Mouse (Mus musculus): Measurements from ENCODE around the gene Pdss2.

DNA sequence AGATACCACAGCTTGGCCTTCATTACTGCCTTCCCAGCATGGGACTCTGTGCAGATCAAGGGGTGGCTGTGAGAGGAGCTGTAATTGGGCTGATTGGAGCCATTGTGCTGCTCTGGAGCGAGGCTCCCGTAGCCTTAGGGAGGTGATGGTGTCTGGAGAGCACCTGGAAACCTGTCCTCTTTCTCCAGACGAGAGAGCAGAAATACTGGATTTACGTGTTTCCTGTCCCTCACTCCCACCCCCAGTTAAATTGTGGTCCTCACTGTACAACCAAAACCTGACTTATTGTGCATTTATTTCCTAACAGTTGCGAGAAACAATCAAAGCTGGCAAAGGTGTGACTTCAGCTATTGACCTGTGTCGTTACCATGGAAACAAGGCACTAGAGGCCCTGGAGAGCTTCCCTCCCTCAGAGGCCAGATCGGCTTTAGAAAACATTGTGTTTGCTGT, 218.2 kb downstream of the Pdss2 start:
- TF ChIP-seq CTCF (conservative IDR thresholded peaks at IDR 0.05; ENCODE audit: low read length) (no peak), NANOG (IDR thresholded peaks at IDR 0.05; ENCODE audit: borderline replicate concordance, low read length) (peak; percentile 81; the same call in 1 of the 2 replicates)

Measured in E14TG2a.4 (cell line).